Mouse (Mus musculus) embryonic facial prominence, embryonic 14.5 days (tissue): ENCODE results near the gene Clta. TPM values are rescaled to one million over a fixed set of nuclear protein-coding genes. Genes with fewer than 3 reads are reported as not detected.

Experiments used
- ATAC-seq: fragments of 200-750 bp; cut with Nextera tagmentation; 2 replicates; pipeline ENCODE4 v1.8.0; 2017; ENCODE audit warnings: low read depth, moderate number of reproducible peaks, moderate TSS enrichment
- DNase-seq: peaks from one replicate; pipeline ENCODE4 v3.0.0-alpha.2; 2015; ENCODE audit warnings: low spot score
- H3K27ac ChIP-seq: fragments of 300-500 bp; sonication (generic); replicated peaks from 2 replicates; pipeline ENCODE4 v1.5.1; 2014; ENCODE audit warnings: low read depth, mild to moderate bottlenecking, low read length, moderate library complexity
- H3K27me3 ChIP-seq: fragments of 300-500 bp; sonication (generic); replicated peaks from 2 replicates; pipeline ENCODE4 v1.6.1; 2014; ENCODE audit warnings: low read length; ENCODE audit not compliant: control insufficient read depth, insufficient read depth
- H3K36me3 ChIP-seq: fragments of 300-500 bp; sonication (generic); 2 replicates; pipeline ENCODE4 v1.6.1; 2014; ENCODE audit warnings: low read length, mixed read lengths; ENCODE audit not compliant: control insufficient read depth, insufficient read depth
- H3K4me1 ChIP-seq: fragments of 300-500 bp; sonication (generic); 2 replicates; pipeline ENCODE4 v1.6.1; 2014; ENCODE audit warnings: antibody characterized with exemption, low read length; ENCODE audit not compliant: control insufficient read depth, insufficient read depth
- H3K4me2 ChIP-seq: fragments of 300-500 bp; sonication (generic); 2 replicates; pipeline ENCODE4 v1.6.1; 2014; ENCODE audit warnings: low read depth, mild to moderate bottlenecking, low read length, moderate library complexity, mixed read lengths
- H3K4me3 ChIP-seq: fragments of 300-500 bp; sonication (generic); 2 replicates; pipeline ENCODE4 v1.5.1; 2014; ENCODE audit warnings: low read depth, mild to moderate bottlenecking, low read length
- H3K9ac ChIP-seq: fragments of 300-500 bp; sonication (generic); 2 replicates; pipeline ENCODE4 v1.6.1; 2014; ENCODE audit warnings: low read depth, mild to moderate bottlenecking, low read length, moderate library complexity, mixed read lengths
- H3K9me3 ChIP-seq: fragments of 300-500 bp; sonication (generic); 2 replicates; pipeline ENCODE4 v1.6.1; 2016; ENCODE audit warnings: low read length; ENCODE audit not compliant: control insufficient read depth
- WGBS: fragments of 180-500 bp; shearing (Covaris S2); extraction: QIAGEN DNeasy Blood & Tissue Kit; methylation state at CpG from one replicate; pipeline ENCODE4 v1.1.7; 2014; 5-methylcytosine and 5-hydroxymethylcytosine counted together
- polyA plus RNA-seq: library from polyadenylated mRNA; unstranded; fragments of >200 nt; fragmentation: Nextera tagmentation; extraction: Ambion mirVana; gene quantifications from 2 replicates; pipeline ENCODE4 v1.2.1, GENCODE M21; 2014

Gene Clta
- polyA plus RNA-seq, 1 experiment from 2014 or later = 258 TPM

DNA sequence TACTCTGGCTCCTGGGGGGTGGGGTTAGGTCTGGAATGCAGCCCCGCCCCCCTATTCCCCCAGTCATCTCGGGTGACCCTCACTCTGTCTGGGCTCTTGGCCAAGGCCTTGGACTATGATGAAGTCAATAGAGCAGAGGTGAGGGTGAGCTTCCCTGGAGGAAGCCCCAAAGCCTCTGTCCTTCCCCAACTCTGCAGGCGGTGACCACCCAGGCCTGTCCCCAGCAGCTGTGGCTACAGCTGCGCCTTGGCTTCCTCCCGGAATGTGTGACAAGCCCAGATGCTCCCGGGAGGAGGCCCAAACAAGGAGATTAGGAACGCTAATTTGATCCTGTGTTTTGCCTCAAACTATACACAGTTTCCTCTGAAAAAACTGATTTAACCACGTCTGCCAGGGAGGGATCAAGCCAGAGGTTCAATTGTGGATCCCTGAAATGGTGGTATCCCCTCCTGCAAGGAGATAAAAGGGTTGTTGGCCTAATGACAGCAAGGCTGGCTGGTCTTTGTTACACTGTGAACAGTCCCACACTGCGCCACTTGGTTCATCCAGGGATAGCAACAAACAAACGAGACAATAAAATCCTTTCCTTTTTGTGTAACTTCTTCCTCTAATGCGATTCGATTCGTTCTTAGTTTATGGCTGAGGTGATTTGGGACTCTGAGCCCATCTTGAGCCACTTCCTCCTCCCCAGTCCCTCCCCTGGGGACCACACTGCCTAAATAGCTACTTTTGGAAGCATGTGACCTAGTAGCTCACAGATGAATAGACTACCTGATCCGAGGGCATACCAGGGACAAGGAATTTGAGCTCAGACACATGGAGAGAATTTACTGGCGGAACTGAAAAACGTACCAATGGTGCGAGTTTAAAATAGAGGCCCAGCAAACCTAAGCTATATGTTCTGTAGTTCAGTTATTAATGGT, 25.5 kb upstream of the Clta start:
- 15% methylated on average over 17 of the region's 17 CpGs for WGBS
- ATAC-seq (peak; percentile 82), DNase-seq (peak; percentile 88)
- Histone ChIP-seq H3K27me3 (no peaks in the 10 kb centered on the region), H3K27ac (peak overlapping the region; percentile 65), H3K4me3 (no peak overlapping the region), H3K4me2 (no peak overlapping the region), H3K9ac (no peak overlapping the region), H3K4me1 (peaks cover 20% of the 10 kb centered on the region), H3K9me3 (no peaks in the 10 kb centered on the region), H3K36me3 (0 out of 2 replicates have a peak, but pooled peaks cover 3% of the 10 kb centered on the region)

DNA sequence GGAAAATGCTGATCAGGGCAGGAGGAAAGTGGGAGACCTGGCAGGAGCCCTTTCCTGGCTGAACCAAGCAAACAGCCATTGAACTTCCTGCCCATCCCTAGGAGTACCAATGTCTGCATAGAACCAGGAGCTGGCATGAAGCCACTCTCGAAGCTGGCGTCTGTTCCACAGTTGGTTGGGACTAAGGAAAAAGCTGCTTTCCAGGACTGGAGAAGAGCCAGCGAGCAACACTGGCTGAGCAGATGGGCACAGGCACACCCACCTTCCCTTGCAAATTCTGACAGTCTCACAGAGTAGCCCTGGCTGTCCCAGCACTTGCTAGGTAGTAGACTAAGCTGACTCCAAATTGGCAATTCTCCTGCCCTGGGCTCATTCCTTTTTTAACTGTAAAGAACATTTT, 24.5 kb upstream of the Clta start:
- no peaks in the 10 kb centered on the region for H3K36me3 ChIP-seq
- H3K4me2 ChIP-seq = no peak overlapping the region
- H3K4me1 ChIP-seq = peaks cover 20% of the 10 kb centered on the region
- no peaks in the 10 kb centered on the region for H3K9me3 ChIP-seq
- H3K27ac ChIP-seq = peak overlapping the region; percentile 65
- no peaks in the 10 kb centered on the region for H3K27me3 ChIP-seq
- ATAC-seq (no peak), DNase-seq (peak; percentile 89)
- 45% methylated on average over 3 of the region's 3 CpGs for WGBS
- no peak overlapping the region for H3K4me3 ChIP-seq
- no peak overlapping the region for H3K9ac ChIP-seq

DNA sequence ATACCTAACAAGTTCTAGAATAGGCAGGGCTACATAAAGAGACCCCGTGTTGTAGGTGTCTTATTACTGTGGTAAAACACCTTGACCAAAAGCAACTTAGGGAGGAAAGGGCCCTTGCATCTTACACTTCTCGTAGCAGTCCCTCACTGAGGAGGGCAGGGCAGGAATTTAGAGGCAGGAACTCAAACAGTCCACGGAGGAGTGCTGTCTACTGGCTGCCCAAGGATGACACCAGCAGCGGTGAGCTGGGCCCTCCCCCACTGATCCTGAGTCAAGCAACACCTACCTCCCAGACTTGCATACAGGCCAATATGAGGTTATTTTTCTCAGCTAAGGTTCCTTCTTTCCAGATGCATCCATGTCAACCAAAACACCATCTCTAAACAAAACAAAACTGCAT, 24.0 kb upstream of the Clta start:
- Histone ChIP-seq H3K9me3 (no peaks in the 10 kb centered on the region), H3K36me3 (no peaks in the 10 kb centered on the region), H3K4me2 (no peak overlapping the region), H3K4me3 (no peak overlapping the region), H3K27me3 (no peaks in the 10 kb centered on the region), H3K9ac (no peak overlapping the region), H3K27ac (peak overlapping the region; percentile 65; the same call in 1 of the 2 replicates), H3K4me1 (peaks cover 20% of the 10 kb centered on the region)
- 75% methylated on average over 4 of the region's 4 CpGs for WGBS
- DNase-seq = no peak
- ATAC-seq = no peak

GRCm38 (mm10) chr4:43980846-43981245, 23.4 kb upstream of the Clta start:
- Histone ChIP-seq H3K27ac (no peak overlapping the region), H3K36me3 (no peaks in the 10 kb centered on the region), H3K4me3 (no peak overlapping the region), H3K4me1 (peaks cover 20% of the 10 kb centered on the region), H3K27me3 (no peaks in the 10 kb centered on the region), H3K9ac (no peak overlapping the region), H3K9me3 (no peaks in the 10 kb centered on the region), H3K4me2 (no peak overlapping the region)
- no peak for ATAC-seq
- no peak for DNase-seq
- WGBS = 91% methylated on average over 6 of the region's 6 CpGs

- H3K27me3 ChIP-seq = no peaks in the 10 kb centered on the region
- H3K4me3 ChIP-seq = no peak overlapping the region
- H3K36me3 ChIP-seq = no peaks in the 10 kb centered on the region
- no peaks in the 10 kb centered on the region for H3K9me3 ChIP-seq
- WGBS = 84% methylated on average over 7 of the region's 7 CpGs
- H3K9ac ChIP-seq = no peak overlapping the region
- no peak overlapping the region for H3K27ac ChIP-seq
- H3K4me2 ChIP-seq = no peak overlapping the region
- ATAC-seq (no peak), DNase-seq (no peak)
- H3K4me1 ChIP-seq = peaks cover 20% of the 10 kb centered on the region
These were observed 23.0 kb upstream of the Clta start for GRCm38 (mm10) chr4:43981251-43981650.

DNA sequence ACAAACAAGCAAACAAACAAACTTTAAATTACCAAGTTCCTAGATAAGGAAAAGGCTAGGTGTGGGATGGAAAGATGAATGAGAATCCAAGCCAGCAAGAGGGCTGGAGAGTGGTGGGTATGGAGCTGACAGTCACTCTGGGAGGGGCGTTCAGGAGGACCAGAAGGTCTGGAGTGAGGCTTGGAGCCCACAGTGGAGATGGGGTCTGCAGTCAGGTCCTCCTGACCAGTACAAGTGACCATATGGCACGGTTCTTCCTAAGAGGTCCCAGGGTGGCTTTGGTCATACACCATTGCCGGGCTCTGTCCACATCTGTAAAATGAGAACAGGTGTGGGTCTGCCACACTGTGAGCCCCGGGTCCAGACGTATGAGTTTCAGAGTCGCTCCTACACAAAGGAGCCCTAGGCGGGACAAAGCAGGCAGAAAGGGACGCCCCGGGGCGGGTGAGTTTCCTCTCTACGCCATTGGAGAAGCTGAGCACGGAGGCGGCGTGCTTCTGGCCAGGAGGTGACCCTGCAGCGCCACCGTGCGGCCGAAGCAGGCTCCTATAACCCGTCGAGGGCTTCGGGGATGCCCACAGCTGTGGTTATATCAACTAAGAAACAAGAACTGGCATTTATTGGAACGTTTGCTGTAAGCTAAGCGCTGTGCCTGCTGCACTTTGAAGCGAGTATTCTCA, 22.1 kb upstream of the Clta start:
- Histone ChIP-seq H3K9ac (peak overlapping the region; percentile 65), H3K27ac (peak overlapping the region; percentile 48; the same call in 1 of the 2 replicates), H3K9me3 (no peaks in the 10 kb centered on the region), H3K36me3 (no peaks in the 10 kb centered on the region), H3K4me2 (peak overlapping the region; percentile 69), H3K4me3 (peak overlapping the region; percentile 38), H3K27me3 (no peaks in the 10 kb centered on the region), H3K4me1 (peaks cover 20% of the 10 kb centered on the region)
- peak; percentile 94 for ATAC-seq
- WGBS = under 1% methylated on average over 24 of the region's 24 CpGs
- DNase-seq = peak; percentile 96

GRCm38 (mm10) chr4:43983181-43983580, 21.1 kb upstream of the Clta start, which contains the start of gene Ccin:
Gene Ccin (plus strand): TSS chr4:43983483.
- Histone ChIP-seq H3K27me3 (no peaks in the 10 kb centered on the region), H3K36me3 (no peaks in the 10 kb centered on the region), H3K27ac (no peak within 1 kb of the TSS), H3K9me3 (no peaks in the 10 kb centered on the region), H3K9ac (peak within 1 kb of the TSS; percentile 65), H3K4me3 (peak within 1 kb of the TSS; percentile 38), H3K4me2 (peak within 1 kb of the TSS; percentile 69), H3K4me1 (peaks cover 19% of the 10 kb centered on the region)
- ATAC-seq (no peak), DNase-seq (no peak)
- WGBS = 68% methylated on average over 11 of the region's 11 CpGs

- no peak for ATAC-seq
These were observed 20.5 kb upstream of the Clta start for GRCm38 (mm10) chr4:43983756-43984155.

More at GRCm38 (mm10) chr4:43983756-43984155, 20.5 kb upstream of the Clta start:
- WGBS = 91% methylated on average over 22 of the region's 22 CpGs
- no peak for DNase-seq
- no peak overlapping the region for H3K27ac ChIP-seq
- H3K36me3 ChIP-seq = no peaks in the 10 kb centered on the region
- H3K4me3 ChIP-seq = no peak overlapping the region
- H3K9ac ChIP-seq = no peak overlapping the region
- H3K4me2 ChIP-seq = no peak overlapping the region
- peaks cover 13% of the 10 kb centered on the region for H3K4me1 ChIP-seq
- H3K9me3 ChIP-seq = no peaks in the 10 kb centered on the region
- no peaks in the 10 kb centered on the region for H3K27me3 ChIP-seq
